Mouse (Mus musculus) CD4-positive, CD25-positive, alpha-beta regulatory T cell, adult 4 months (primary cell): ENCODE results near the gene Olfr432. TPM values are rescaled to one million over a fixed set of nuclear protein-coding genes. Genes with fewer than 3 reads are reported as not detected.

ENCODE experiments used
- polyA plus RNA-seq, 2 experiments: library from polyadenylated mRNA; unstranded; fragments of 100-300 nt; shearing (Covaris generic); gene quantifications; one replicate each; pipeline ENCODE4 v1.2.1; 2017

The Olfr432 gene
- polyA plus RNA-seq, 2 experiments from 2014 or later = not detected

Other genes with a start within 250 kb of the Olfr432 start
- gene Ifi211, start 136.2 kb upstream of the Olfr432 start, polyA plus RNA-seq = 1 to 10 TPM; 1.2 to 1.5 TPM
- gene Mndal, start 106.7 kb upstream of the Olfr432 start, polyA plus RNA-seq = 100 to 1,000 TPM; 417 to 550 TPM
- gene Ifi203, start 106.5 kb upstream of the Olfr432 start, polyA plus RNA-seq = 100 to 1,000 TPM; 265 to 384 TPM
- gene Ifi202b, start 66.5 kb upstream of the Olfr432 start, polyA plus RNA-seq = not detected
- under 1 TPM in 1 of 2 experiments, not detected in 1; 0.61 TPM for gene Ifi205, start 17.4 kb upstream of the Olfr432 start, polyA plus RNA-seq
- not detected for gene Olfr433, start 8.5 kb upstream of the Olfr432 start, polyA plus RNA-seq
- gene Olfr430, start 17.4 kb downstream of the Olfr432 start, polyA plus RNA-seq = not detected
- gene Olfr429, start 35.1 kb downstream of the Olfr432 start, polyA plus RNA-seq = not detected
- gene Olfr427, start 47.7 kb downstream of the Olfr432 start, polyA plus RNA-seq = not detected
- not detected for gene Olfr231, start 72.0 kb downstream of the Olfr432 start, polyA plus RNA-seq
- gene Olfr424, start 82.3 kb downstream of the Olfr432 start, polyA plus RNA-seq = not detected
- gene Olfr420, start 106.4 kb downstream of the Olfr432 start, polyA plus RNA-seq = not detected
- under 1 TPM in 1 of 2 experiments, not detected in 1; 0.06 TPM for gene Spta1, start 123.6 kb downstream of the Olfr432 start, polyA plus RNA-seq
- gene Olfr419, start 202.9 kb downstream of the Olfr432 start, polyA plus RNA-seq = not detected